Mouse (Mus musculus): Measurements from ENCODE around the gene Sfxn3. TPM values are rescaled to one million over a fixed set of nuclear protein-coding genes. Genes with fewer than 3 reads are reported as not detected.

Gene Sfxn3
- polyA plus RNA-seq, 1 experiment: 43.4 TPM

DNA sequence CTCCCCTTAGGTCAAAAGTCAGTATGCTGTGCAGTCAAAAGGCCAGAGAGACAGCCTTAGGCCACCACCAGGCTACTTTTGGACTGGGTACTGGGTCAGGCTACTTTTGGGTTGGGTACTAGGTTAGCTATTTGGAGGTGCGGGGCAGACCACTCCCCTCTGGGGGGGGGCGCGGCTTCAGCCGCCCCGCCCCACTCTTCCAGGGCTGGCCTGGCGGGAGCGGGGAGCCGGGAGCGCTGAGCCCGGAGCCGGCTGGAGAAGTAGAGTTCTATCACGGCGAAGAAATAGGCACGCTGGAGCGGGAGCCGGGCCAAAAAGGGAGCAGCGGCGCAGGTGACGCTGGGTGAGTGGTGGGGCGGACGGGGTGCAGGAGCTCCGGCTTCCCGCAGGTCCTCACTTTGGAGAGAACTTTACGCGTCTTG lies 32.3 kb upstream of the Sfxn3 start:
- no peaks in the 10 kb centered on the region for H3K36me3 ChIP-seq (ENCODE audit: control insufficient read depth, insufficient read depth)
- H3K4me3 ChIP-seq: peak overlapping the region; percentile 87
- H3K79me2 ChIP-seq (ENCODE audit: control insufficient read depth, insufficient read depth): peaks cover 27% of the 10 kb centered on the region
- peak overlapping the region; percentile 44 for H3ac ChIP-seq (ENCODE audit: control insufficient read depth, insufficient read length)
- H3K4me2 ChIP-seq (ENCODE audit: low read depth): peak overlapping the region; percentile 88
- no peak for TF ChIP-seq POLR2AphosphoS2 (IDR thresholded peaks at IDR 0.05; ENCODE audit: insufficient read length, low read depth)
- TF ChIP-seq POLR2A (IDR thresholded peaks at IDR 0.05; ENCODE audit: insufficient read length, low read depth): no peak
- no peak for TF ChIP-seq REST (IDR thresholded peaks at IDR 0.05; ENCODE audit: insufficient read depth, insufficient read length)
- TF ChIP-seq TCF12 (IDR thresholded peaks at IDR 0.05; ENCODE audit: insufficient read depth, poor library complexity, severe bottlenecking): no peak
- TF ChIP-seq E2F4 (IDR thresholded peaks at IDR 0.05; ENCODE audit: insufficient read depth): no peak
- no peak for TF ChIP-seq TCF3 (IDR thresholded peaks at IDR 0.05; ENCODE audit: insufficient read length, low read depth)
- no peak for TF ChIP-seq MYOD1 (IDR thresholded peaks at IDR 0.05; ENCODE audit: control insufficient read depth in 1 of 3, insufficient read length in 2 of 3, low read depth in 2 of 3)
- TF ChIP-seq MYOG (IDR thresholded peaks at IDR 0.05; ENCODE audit: control insufficient read depth in 1 of 3, insufficient read depth in 1 of 3, insufficient read length in 2 of 3, low read depth in 2 of 3): no peak
- no peak for TF ChIP-seq SRF (IDR thresholded peaks at IDR 0.05; ENCODE audit: control insufficient read depth, insufficient read length, low read depth)
- no peak for TF ChIP-seq USF1 (IDR thresholded peaks at IDR 0.05; ENCODE audit: low read depth)
- TF ChIP-seq MAX (IDR thresholded peaks at IDR 0.05; ENCODE audit: low read depth): no peak
- H3K27me3 ChIP-seq (ENCODE audit: control insufficient read depth, insufficient read depth, insufficient read length): no peaks in the 10 kb centered on the region

DNA sequence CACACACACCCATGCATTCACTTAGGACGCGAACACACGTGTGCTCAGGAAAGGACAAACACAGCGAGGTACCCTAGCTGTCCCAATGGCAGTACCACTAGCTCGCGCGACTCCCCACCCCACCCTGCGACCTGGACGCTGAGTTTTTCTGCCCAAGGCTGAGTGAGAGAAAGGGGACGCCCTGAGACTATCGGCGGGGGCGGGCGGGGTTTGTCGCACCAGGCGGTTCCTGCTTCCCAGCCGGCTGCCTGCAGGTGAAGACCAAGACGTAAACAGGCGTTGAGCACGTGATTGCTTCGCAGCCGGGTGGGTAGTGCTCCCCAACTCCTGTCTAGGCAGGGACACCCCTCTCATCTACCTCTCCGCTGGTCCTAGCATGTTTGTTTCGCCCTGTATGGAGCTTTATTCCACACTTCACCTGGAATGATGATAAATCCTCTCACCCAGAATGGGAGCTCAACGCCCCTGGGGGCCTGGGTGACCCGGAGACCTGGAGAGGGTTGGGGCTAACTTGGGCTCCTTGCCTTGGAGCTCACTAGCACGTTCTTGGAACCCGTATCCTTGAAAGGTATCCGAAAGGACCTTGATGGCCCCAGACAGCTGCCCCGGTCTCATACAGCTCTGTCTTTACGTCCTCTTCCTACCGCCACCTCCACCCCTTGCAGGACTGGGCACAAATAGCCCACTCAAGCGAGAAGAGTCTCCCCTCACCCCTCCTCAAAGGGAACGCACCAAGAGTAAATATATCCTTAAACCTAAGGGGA lies 31.6 kb upstream of the Sfxn3 start:
- Histone ChIP-seq H3K36me3 (ENCODE audit: control insufficient read depth, insufficient read depth) (no peaks in the 10 kb centered on the region), H3K4me3 (peak overlapping the region; percentile 87), H3K27me3 (ENCODE audit: control insufficient read depth, insufficient read depth, insufficient read length) (no peaks in the 10 kb centered on the region), H3K79me2 (ENCODE audit: control insufficient read depth, insufficient read depth) (peaks cover 34% of the 10 kb centered on the region), H3ac (ENCODE audit: control insufficient read depth, insufficient read length) (peak overlapping the region; percentile 44), H3K4me2 (ENCODE audit: low read depth) (peak overlapping the region; percentile 88)
- TF ChIP-seq TCF12 (IDR thresholded peaks at IDR 0.05; ENCODE audit: insufficient read depth, poor library complexity, severe bottlenecking) (no peak), CEBPB (IDR thresholded peaks at IDR 0.05; ENCODE audit: insufficient read depth, poor library complexity, severe bottlenecking) (no peak), MAX (IDR thresholded peaks at IDR 0.05; ENCODE audit: low read depth) (no peak), POLR2A (IDR thresholded peaks at IDR 0.05; ENCODE audit: insufficient read length, low read depth) (no peak), E2F4 (IDR thresholded peaks at IDR 0.05; ENCODE audit: insufficient read depth) (no peak), MYOD1 (IDR thresholded peaks at IDR 0.05; ENCODE audit: control insufficient read depth in 1 of 3, insufficient read length in 2 of 3, low read depth in 2 of 3) (peak; percentile 43 to 86 (median 73)), REST (IDR thresholded peaks at IDR 0.05; ENCODE audit: insufficient read depth, insufficient read length) (no peak), MYOG (IDR thresholded peaks at IDR 0.05; ENCODE audit: control insufficient read depth in 1 of 3, insufficient read depth in 1 of 3, insufficient read length in 2 of 3, low read depth in 2 of 3) (no peak), POLR2AphosphoS2 (IDR thresholded peaks at IDR 0.05; ENCODE audit: insufficient read length, low read depth) (peak; percentile 48), USF1 (IDR thresholded peaks at IDR 0.05; ENCODE audit: low read depth) (peak; percentile 68), TCF3 (IDR thresholded peaks at IDR 0.05; ENCODE audit: insufficient read length, low read depth) (no peak)

DNA sequence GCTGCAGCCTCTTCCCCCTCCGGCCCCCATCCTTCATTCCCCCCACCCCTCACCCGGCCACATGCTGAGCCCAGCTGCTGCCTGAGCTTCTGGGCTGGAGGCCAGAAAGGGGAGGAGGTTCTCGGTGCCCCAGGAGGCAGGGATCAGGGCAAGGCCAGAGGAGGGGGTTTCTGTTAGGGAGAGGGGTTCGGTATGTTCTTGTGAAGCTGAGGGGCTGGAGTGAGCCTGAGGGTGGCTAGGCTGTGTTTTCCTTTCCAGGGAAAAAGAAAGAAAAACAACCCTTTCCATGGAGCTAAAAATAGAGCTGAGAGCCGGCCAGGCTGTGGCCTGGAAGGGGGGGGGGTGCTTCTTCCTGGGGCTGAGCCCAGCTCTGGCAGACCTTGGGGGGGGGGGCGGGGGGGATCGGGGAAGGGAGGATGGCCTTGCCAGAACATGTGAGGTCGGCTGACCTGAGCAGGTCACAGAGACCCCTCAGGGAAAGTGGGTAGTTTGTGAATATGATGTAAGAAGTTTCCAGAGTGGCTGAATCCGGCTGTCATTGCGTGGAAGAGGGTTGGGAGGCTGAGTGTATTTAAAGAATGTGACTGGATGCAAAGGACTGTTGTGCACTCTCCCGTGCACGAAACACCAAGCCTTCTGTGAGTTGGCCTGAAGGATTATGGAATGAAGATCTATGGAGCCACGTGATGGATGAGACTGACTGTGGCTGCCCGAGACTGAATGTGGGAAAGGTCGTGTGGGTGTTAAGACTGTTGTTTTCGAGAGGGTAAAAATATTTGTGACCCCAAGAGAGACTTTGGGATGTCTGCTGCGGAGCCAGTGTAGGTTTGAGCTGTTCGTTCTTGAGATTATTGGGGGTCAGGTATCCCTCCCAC lies 30.7 kb upstream of the Sfxn3 start:
- no peaks in the 10 kb centered on the region for H3K27me3 ChIP-seq (ENCODE audit: control insufficient read depth, insufficient read depth, insufficient read length)
- peak; percentile 97 for TF ChIP-seq USF1 (IDR thresholded peaks at IDR 0.05; ENCODE audit: low read depth)
- no peak for TF ChIP-seq E2F4 (IDR thresholded peaks at IDR 0.05; ENCODE audit: insufficient read depth)
- no peak for TF ChIP-seq REST (IDR thresholded peaks at IDR 0.05; ENCODE audit: insufficient read depth, insufficient read length)
- no peak for TF ChIP-seq TCF12 (IDR thresholded peaks at IDR 0.05; ENCODE audit: insufficient read depth, poor library complexity, severe bottlenecking)
- TF ChIP-seq MYOG (IDR thresholded peaks at IDR 0.05; ENCODE audit: control insufficient read depth in 1 of 3, insufficient read depth in 1 of 3, insufficient read length in 2 of 3, low read depth in 2 of 3): peak; percentile 52 to 91 (median 80)
- no peak for TF ChIP-seq SRF (IDR thresholded peaks at IDR 0.05; ENCODE audit: control insufficient read depth, insufficient read length, low read depth)
- peak; percentile 63 for TF ChIP-seq POLR2AphosphoS2 (IDR thresholded peaks at IDR 0.05; ENCODE audit: insufficient read length, low read depth)
- peak; percentile 38 for TF ChIP-seq TCF3 (IDR thresholded peaks at IDR 0.05; ENCODE audit: insufficient read length, low read depth)
- TF ChIP-seq MAX (IDR thresholded peaks at IDR 0.05; ENCODE audit: low read depth): no peak
- 0 out of 2 replicates have a peak, but pooled peaks have one; percentile 23 for TF ChIP-seq CEBPB (IDR thresholded peaks at IDR 0.05; ENCODE audit: insufficient read depth, poor library complexity, severe bottlenecking)
- peak; percentile 39 to 89 (median 63) for TF ChIP-seq MYOD1 (IDR thresholded peaks at IDR 0.05; ENCODE audit: control insufficient read depth in 1 of 3, insufficient read length in 2 of 3, low read depth in 2 of 3)
- TF ChIP-seq POLR2A (IDR thresholded peaks at IDR 0.05; ENCODE audit: insufficient read length, low read depth): peak; percentile 76
- H3K36me3 ChIP-seq (ENCODE audit: control insufficient read depth, insufficient read depth): no peaks in the 10 kb centered on the region
- peaks cover 43% of the 10 kb centered on the region for H3K79me2 ChIP-seq (ENCODE audit: control insufficient read depth, insufficient read depth)
- peak overlapping the region; percentile 87 for H3K4me3 ChIP-seq
- H3K4me2 ChIP-seq (ENCODE audit: low read depth): peak overlapping the region; percentile 90
- peak overlapping the region; percentile 86 for H3ac ChIP-seq (ENCODE audit: control insufficient read depth, insufficient read length)

DNA sequence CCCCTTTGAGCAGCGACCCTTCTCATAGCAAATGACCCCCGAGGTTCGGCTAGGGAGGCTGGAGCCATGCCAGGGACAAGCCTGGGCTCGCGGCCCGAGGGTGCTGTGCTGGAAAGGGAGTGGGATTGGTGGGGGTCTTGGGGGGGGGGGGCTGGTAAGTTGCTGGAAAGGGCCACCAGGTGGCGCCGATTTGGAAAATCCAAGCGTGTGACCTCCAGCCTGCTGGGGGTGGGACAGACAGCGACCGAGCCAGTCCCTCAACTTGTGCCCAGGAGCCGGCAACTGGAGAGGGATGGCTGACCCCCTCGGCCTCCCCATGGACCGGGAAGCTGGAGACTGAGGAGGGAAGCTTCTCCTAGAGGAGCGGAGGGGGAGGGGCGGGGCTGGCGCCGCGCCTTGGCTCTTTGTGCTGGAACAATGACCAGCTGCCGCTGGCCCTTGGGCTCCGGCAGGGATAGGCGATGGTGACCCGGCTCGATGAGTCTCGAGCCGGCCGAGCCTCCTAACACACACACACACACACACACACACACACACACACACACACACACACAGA lies 30.0 kb upstream of the Sfxn3 start:
- no peaks in the 10 kb centered on the region for H3K36me3 ChIP-seq (ENCODE audit: control insufficient read depth, insufficient read depth)
- H3K27me3 ChIP-seq (ENCODE audit: control insufficient read depth, insufficient read depth, insufficient read length): no peaks in the 10 kb centered on the region
- no peak for TF ChIP-seq TCF3 (IDR thresholded peaks at IDR 0.05; ENCODE audit: insufficient read length, low read depth)
- peak; percentile 51 for TF ChIP-seq POLR2A (IDR thresholded peaks at IDR 0.05; ENCODE audit: insufficient read length, low read depth)
- TF ChIP-seq MYOG (IDR thresholded peaks at IDR 0.05; ENCODE audit: control insufficient read depth in 1 of 3, insufficient read depth in 1 of 3, insufficient read length in 2 of 3, low read depth in 2 of 3): peak in 1 of 3 experiments; percentile 64
- no peak for TF ChIP-seq MYOD1 (IDR thresholded peaks at IDR 0.05; ENCODE audit: control insufficient read depth in 1 of 3, insufficient read length in 2 of 3, low read depth in 2 of 3)
- TF ChIP-seq SRF (IDR thresholded peaks at IDR 0.05; ENCODE audit: control insufficient read depth, insufficient read length, low read depth): no peak
- no peak for TF ChIP-seq USF1 (IDR thresholded peaks at IDR 0.05; ENCODE audit: low read depth)
- TF ChIP-seq TCF12 (IDR thresholded peaks at IDR 0.05; ENCODE audit: insufficient read depth, poor library complexity, severe bottlenecking): no peak
- no peak for TF ChIP-seq E2F4 (IDR thresholded peaks at IDR 0.05; ENCODE audit: insufficient read depth)
- TF ChIP-seq REST (IDR thresholded peaks at IDR 0.05; ENCODE audit: insufficient read depth, insufficient read length): no peak
- TF ChIP-seq MAX (IDR thresholded peaks at IDR 0.05; ENCODE audit: low read depth): no peak
- peak; percentile 59 for TF ChIP-seq POLR2AphosphoS2 (IDR thresholded peaks at IDR 0.05; ENCODE audit: insufficient read length, low read depth)
- TF ChIP-seq CEBPB (IDR thresholded peaks at IDR 0.05; ENCODE audit: insufficient read depth, poor library complexity, severe bottlenecking): no peak

More for the DNA sequence above, 30.0 kb upstream of the Sfxn3 start:
- Histone ChIP-seq H3K4me2 (ENCODE audit: low read depth) (peak overlapping the region; percentile 90), H3K79me2 (ENCODE audit: control insufficient read depth, insufficient read depth) (peaks cover 50% of the 10 kb centered on the region), H3ac (ENCODE audit: control insufficient read depth, insufficient read length) (peak overlapping the region; percentile 86), H3K4me3 (peak overlapping the region; percentile 87)
